Mouse (Mus musculus) heart, postnatal 36 days (tissue): ENCODE data around the gene Agpat4. TPM values are rescaled to one million over a fixed set of nuclear protein-coding genes. Genes with fewer than 3 reads are reported as not detected.
"Not testable (repeated sequence)": the region's sequence is repeated elsewhere in the genome, so short reads cannot be mapped to it uniquely, and the experiment has no call there.

Experiments used
- DNase-seq, 2 experiments: peaks; one replicate each; pipeline ENCODE4 v3.0.0; 2021 to 2022
- intact Hi-C: fragments of 180-260 bp; cut with DNase I; formaldehyde crosslinking; loops from one replicate; pipeline ENCODE4 v1.15.1; 2025
- total RNA-seq, 2 experiments: library from RNA; stranded (reverse); gene quantifications; 2 replicates each; pipeline ENCODE4 v1.2.3; 2021

Agpat4 gene
- total RNA-seq, 2 experiments from 2014 or later: 3.8 to 5.1 TPM

DNA sequence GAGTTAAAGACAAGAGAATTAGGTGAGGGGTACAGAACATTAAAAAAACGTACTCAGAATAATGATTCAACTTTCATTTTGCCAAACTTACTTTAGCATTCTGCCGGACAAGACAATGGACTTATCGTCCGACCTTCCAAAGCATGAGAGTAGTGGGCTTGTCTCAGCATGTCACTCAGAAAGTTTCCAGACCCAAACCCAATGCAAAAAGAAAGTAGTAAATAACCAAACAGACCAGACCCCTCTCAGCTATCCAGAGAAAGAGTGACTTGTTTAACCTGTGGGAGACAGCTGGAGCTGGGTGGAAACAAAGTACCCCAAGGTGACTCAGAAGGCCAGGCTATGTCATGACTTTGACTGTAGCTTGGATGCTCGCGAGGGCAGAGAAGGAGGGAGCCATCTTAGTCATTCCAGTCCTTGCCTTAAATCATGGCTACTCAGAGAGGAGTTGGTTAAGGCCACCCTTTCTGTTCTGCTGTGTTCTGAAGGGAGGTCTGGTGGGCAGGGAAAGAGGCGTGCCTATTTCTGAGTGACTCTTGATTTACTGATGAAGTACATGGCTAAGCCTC is 2.8 kb downstream of the Agpat4 start:
- intact Hi-C loops: no loop called here
- DNase-seq: no peak

DNA sequence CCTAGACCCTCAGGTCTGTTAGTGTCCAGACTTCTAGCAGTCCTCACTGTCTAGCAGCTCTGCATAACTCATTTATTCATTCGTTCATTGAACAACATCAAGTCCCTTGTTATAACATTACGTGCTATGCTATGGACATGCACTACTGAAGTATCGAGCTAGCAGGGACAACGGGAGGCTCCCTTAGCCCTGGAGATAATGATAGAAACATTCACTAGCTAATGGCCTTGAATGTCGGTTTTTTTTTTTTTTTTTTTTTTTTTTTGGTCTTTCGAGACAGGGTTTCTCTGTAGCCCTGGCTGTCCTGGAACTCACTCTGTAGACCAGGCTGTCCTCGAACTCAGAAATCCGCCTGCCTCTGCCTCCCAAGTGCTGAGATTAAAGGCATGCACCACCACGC is 3.8 kb downstream of the Agpat4 start:
- DNase-seq, intact Hi-C loops: not testable (repeated sequence)

- no peak for DNase-seq
- intact Hi-C loops: no loop called here
Observed at GRCm38 (mm10) chr17:12123168-12123567, 4.7 kb downstream of the Agpat4 start.

- intact Hi-C loops: no loop called here
- DNase-seq: no peak
Observed at GRCm38 (mm10) chr17:12127056-12127455, 8.6 kb downstream of the Agpat4 start.

- DNase-seq: no peak
- intact Hi-C loops: no loop called here
Observed at GRCm38 (mm10) chr17:12128976-12129375, 10.5 kb downstream of the Agpat4 start.

DNA sequence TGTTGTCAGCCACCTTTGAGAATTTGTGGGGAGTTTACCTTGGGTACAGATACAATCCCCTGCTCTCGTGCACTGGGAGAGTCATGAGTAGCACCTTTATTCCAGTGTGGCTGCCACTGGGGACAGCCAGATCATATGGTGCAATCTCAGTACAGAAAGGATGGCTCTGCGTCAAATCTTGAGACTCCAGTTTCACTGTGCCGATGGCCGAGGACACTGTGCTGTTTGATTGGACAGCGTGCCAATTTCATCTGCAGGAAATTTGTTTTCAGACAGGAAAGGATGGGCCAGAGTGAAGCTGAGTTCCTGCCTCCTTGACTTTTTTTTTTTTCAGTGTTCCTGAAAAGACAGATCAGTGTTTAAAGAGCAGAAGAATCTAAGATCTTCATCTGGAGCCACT is 12.7 kb downstream of the Agpat4 start:
- intact Hi-C loops: no loop called here
- DNase-seq: no peak

GRCm38 (mm10) chr17:12131581-12131980 is 13.1 kb downstream of the Agpat4 start:
- intact Hi-C loops: no loop called here
- DNase-seq: no peak

DNA sequence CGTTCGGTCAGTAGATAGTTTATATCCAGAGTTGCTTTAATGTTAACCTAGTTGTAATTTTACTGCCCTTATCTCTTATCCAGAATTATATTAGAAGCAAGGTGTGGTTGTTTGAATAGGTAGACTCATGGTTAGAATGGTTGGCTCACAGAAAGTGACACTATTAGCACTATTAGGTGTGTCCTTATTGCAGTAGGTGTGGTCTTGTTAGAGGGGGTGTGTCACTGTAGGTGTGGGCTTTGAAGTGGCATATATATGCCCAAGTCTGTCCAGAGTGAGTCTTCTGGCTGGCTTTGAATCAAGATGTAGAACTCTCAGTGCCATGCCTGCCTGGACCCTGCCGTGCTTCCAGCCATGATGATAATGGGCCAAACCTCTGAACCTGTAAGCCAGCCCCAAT is 14.4 kb downstream of the Agpat4 start:
- intact Hi-C loops: no loop called here
- DNase-seq: no peak

- intact Hi-C loops: no loop called here
- DNase-seq: no peak
Observed at GRCm38 (mm10) chr17:12133985-12134384, 15.5 kb downstream of the Agpat4 start.

GRCm38 (mm10) chr17:12134975-12135633 is 16.6 kb downstream of the Agpat4 start:
- DNase-seq: no peak

GRCm38 (mm10) chr17:12138355-12138754 is 19.9 kb downstream of the Agpat4 start:
- DNase-seq: no peak
- intact Hi-C loops: no loop called here

More at GRCm38 (mm10) chr17:12134975-12135633, 16.6 kb downstream of the Agpat4 start:
- intact Hi-C loops: no loop called here

- DNase-seq: no peak
- intact Hi-C loops: no loop called here
Observed at GRCm38 (mm10) chr17:12143948-12144364, 25.5 kb downstream of the Agpat4 start.

DNA sequence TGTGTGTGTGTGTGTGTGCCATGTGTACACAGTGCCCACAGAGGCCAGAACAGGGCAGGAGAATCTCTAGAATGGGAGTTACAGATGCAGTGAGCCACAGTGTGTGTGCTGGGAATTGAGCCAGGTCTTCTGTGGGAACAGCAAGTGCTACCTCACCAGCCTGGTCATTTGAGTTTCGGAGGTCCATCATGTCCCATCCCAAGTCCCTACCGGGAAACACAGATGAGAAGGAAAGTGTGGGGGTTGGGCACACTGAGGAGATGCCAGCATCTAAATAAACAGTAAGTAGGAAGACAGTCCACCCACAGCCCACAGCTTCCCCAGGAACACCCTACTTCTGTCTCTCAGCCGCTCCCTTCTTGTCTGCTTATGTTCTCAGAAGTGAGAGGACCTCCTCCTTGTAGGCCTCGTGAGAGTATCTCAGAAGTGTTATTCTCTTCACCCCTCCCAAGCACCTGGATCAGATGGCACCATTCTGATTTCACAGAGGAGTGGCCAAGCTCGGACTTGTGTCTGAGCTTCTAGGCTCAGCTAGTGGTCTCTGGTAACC is 27.7 kb downstream of the Agpat4 start:
- intact Hi-C loops: no loop called here

DNA sequence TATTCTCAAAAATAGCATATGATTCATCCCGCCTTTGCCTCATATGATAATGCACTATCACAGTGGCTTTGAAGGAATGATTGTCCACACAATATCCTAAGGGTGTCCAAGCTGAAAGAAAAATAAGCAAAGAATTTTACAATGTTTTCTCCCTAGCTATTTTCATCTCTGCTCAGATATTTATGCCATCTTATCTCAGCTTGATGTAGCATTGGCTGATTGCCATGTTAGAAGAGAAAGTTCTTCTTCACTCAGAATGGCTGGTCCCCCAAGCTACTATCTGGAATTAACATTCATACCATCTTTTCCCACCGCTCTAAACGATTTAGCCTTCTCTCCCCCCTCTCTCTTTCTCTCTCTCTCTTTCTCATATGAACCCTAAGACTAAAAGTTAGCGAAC is 29.3 kb downstream of the Agpat4 start:
- DNase-seq: no peak
- intact Hi-C loops: no loop called here

More for the DNA sequence above, 27.7 kb downstream of the Agpat4 start:
- no peak for DNase-seq

DNA sequence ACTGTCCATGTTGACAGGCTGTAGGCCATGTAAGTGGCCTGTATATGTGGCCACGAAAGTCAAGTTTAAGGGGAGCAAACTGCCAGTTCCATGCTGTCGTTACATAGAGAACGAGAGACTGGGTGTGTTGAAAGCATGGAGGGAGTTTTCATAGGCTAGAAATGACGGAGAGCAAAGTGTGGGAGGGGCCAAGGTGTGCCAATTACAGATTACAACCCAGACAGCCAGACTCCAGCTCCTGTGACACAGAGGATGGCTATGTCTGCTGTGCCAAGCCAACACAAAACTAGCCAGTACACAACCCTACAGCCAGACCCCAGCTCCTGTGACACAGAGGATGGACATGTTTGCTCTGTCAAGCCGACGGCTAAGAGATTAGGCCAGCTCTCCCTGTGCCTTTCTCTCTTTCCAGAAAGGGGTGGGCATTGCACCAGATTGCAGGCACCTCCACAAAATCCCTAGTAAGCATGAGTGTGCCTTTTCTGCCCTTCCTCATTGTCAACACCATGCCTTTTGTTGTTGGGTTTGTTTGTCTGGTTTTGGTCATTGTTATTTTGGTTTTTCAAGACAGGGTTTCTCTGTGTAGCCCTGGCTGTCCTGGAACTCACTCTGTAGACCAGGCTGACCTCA is 30.8 kb downstream of the Agpat4 start:
- intact Hi-C loops: no loop called here
- DNase-seq: no peak

DNA sequence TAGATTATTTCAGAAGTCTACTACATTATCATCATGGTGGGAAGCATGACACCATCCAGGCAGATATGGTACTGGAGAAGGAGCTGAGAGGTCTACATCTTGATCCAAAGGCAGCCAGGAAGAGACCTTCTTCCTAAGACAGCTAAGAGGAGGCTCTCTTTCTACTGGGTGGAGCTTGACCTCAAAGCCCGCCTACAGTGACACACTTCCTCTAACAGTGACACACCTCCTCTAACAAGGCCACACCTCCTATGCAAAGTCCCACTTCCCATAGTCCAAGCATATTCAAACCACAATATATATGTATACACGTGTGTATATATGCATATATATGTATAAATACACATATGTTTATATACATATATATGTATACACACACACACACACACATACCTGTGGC is 32.5 kb downstream of the Agpat4 start:
- intact Hi-C loops: no loop called here
- DNase-seq: no peak

GRCm38 (mm10) chr17:12154260-12154659 is 35.8 kb downstream of the Agpat4 start:
- DNase-seq: no peak
- intact Hi-C loops: no loop called here

DNA sequence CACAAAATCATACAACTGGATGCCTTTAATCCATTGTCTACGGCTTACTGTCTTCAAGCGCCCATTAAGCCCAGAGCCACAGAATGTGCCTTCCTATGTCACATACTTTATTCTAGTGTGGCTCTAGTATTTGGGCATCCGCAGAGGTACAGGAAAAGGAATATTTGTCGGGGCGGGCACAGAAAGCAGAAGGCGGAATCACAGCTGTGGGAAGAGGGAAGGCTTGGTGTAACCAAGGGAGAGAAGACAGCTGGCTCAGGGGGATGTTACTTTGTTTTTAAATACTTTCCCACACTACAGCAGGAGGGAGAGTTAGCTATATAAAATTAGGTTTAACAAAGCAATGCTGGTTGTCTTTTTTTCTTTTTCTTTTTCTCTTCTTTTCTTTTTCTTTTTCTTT is 36.7 kb downstream of the Agpat4 start:
- intact Hi-C loops: no loop called here
- no peak for DNase-seq

- intact Hi-C loops: no loop called here
- no peak for DNase-seq
Observed at GRCm38 (mm10) chr17:12155872-12156271, 37.4 kb downstream of the Agpat4 start.

DNA sequence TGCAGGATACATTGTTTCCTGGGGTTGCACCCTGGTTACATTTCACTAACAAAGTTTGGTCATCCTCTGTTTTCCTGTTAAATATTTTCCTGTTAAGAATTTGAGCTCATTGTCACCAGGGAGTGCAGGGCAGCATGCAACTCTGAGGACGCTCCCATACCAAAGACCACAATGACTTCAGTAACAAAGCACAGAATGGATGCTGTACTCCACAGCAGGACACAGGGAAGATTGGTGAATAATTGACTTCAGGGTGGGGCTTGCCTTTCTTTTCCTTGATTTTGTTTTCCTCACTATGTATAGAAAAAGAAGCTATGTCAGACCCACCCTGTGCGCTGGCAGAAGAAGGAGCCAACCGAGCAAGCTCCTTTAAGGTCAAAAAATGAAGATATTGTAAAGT is 38.2 kb downstream of the Agpat4 start:
- no peak for DNase-seq
- intact Hi-C loops: no loop called here

GRCm38 (mm10) chr17:12157203-12157602 is 38.7 kb downstream of the Agpat4 start:
- intact Hi-C loops: no loop called here
- no peak for DNase-seq
